Mouse (Mus musculus) urinary bladder, postnatal 10 days (tissue): ENCODE results near the gene Krt10.

Experiments
- DNase-seq: peaks from one replicate; pipeline ENCODE4 v3.0.0; 2022; ENCODE audit warnings: low spot score

Gene Krt10

DNA sequence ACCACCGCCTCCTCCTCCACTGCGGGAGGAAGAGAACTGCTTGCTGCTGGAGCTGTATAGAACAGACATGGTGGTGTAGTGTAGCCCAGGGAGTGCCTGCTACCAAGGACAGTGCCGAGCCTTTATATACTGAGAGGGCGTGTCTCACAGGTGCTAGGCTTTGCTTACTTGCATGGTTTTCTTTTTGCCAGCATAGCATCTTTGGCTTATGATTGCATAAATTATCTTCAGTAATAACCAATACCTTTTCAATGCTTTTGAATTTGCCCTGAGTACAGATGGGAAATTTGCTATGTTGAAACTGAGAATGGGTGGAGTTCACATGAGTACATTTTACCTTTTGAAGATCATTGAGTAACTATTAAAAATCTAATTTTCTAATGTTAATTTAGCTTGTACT lies at the start of gene Krt10:
TSS of gene Krt10 (minus strand) at position 101 of the 400 bp plus-strand sequence.
- no peak for DNase-seq

DNA sequence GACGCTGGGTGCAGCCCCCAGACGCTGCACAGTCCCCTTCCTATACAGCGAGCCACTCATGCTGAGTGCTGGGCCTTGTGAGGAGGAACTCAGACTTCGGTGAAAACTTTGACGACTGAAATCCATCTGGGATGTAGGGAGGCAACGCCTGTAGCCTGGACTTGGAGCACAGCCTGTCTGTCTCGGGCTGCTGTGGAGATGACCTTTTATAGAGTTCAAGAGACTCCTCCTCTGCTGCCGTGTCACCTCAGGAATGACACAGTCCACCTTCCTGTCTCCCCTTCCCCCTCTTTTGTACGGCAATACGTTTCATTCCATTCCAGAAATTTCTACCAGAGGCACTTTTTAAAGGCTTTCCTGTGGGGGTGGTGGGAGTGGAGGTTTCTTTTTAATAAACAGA lies 48.8 kb upstream of the Krt10 start, which contains the start of gene Krt20:
TSS of gene Krt20 (minus strand) at position 179 of the 400 bp plus-strand sequence.
- no peak for DNase-seq

DNA sequence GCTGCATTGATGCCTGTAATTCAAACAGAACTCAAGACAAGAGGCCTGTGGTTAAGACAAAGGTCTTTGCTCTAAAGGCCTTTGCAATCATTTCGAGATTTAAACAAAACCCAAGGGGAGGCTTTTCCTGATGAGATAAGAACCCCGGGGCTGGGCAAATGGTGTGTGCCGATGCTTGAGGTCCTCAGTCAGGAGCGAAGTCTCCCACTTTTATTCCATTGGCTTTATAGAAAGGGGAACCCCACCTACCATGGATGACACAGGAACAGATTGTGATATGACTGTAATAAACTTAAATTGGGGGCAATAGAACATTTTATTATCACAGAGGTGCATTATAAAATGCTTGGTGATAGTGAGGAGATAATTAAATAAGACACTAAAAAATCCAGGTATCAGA lies 47.5 kb upstream of the Krt10 start:
- DNase-seq, result no peak

GRCm38 (mm10) chr11:99430670-99431069 lies 41.5 kb upstream of the Krt10 start:
- DNase-seq, result no peak

- no peak for DNase-seq
These were observed 33.0 kb upstream of the Krt10 start, which contains the start of gene Krt12 for GRCm38 (mm10) chr11:99422159-99422558. Krt12 (minus strand) TSS chr11:99422259.

DNA sequence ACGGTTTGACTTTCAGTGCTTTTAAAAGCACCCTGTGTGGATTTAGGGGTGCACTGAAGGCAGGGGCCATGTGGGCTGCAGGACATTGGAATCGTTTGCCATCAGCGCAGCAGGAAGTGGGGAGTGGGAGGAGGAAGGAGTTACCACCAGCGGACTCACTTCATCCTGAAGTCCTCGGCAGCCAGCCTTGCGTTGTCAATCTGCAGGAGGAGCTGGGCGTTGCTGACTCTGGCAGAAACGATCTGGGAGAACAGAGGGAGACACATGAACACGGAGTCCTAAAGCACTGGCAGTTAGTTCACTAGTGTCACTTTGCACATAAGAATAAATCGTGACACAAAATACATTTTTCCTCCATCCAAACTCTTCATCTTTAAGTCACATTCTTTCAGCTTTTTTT lies 31.4 kb upstream of the Krt10 start:
- no peak for DNase-seq

DNA sequence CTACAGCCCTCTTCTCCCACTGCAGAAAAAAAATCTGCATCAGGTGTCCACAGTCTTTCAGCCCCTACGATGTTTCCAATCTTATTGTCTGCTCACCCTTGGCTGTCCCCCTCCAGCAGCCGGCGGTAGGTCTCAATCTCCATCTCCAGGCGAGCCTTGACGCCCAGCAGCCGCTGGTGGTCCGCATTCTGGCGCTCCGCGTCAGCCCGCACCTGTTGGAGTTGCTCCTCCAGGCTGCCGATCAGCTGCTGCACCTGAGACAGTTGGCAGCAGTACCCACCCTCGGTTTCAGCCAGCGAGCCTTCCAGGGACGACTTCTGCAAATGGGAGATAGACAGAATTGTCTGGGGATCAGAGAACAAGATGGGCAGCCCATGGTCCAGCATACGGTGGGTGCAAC lies 28.7 kb upstream of the Krt10 start:
- no peak for DNase-seq

GRCm38 (mm10) chr11:99416902-99417301 lies 27.7 kb upstream of the Krt10 start:
- no peak for DNase-seq

GRCm38 (mm10) chr11:99414463-99415147 lies 25.4 kb upstream of the Krt10 start:
- no peak for DNase-seq

GRCm38 (mm10) chr11:99413247-99413646 lies 24.1 kb upstream of the Krt10 start:
- no peak for DNase-seq

DNA sequence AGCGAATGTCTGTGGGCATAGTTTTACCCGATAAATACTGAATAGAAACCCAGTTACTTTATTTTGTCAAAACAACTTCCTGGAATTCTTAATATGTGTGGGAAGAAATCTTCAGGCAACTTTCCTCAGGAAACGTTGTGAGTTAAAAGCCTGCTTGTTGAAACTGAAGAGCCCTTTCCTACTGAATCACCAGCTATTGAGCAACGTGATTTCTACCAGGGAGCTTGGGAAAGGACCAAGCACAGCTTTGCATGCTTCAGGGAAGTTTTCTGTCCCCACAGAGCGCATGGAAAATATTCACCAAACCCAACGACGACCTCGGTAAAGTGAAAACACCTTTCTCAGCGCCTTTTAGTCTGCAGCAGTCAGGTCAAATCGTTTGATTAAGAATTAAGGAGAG lies 17.0 kb upstream of the Krt10 start:
- DNase-seq, result no peak

- DNase-seq, result no peak
These were observed 10.9 kb upstream of the Krt10 start for GRCm38 (mm10) chr11:99399956-99400549.

DNA sequence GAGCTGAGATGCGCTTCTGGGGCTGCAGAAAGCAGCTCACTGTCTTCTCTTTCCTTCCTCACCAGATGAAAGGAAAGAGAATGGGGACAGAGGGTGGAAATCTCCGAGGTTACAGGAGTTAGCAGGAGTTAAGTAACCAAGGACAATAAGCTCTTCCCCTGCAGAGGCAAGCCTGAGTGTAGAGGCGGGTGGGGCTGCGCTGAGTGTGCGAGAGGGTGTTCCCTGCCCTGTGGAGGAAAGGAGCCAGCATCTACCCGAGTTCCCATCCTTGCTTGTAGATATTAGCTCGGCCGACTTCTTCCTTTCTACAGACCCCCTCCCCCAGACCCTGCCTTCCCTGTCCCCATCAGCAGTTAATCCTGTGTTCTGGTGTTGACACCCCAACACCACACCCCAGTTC lies 9.7 kb upstream of the Krt10 start:
- DNase-seq, result no peak

- no peak for DNase-seq
These were observed 8.9 kb upstream of the Krt10 start for GRCm38 (mm10) chr11:99398084-99398483.

DNA sequence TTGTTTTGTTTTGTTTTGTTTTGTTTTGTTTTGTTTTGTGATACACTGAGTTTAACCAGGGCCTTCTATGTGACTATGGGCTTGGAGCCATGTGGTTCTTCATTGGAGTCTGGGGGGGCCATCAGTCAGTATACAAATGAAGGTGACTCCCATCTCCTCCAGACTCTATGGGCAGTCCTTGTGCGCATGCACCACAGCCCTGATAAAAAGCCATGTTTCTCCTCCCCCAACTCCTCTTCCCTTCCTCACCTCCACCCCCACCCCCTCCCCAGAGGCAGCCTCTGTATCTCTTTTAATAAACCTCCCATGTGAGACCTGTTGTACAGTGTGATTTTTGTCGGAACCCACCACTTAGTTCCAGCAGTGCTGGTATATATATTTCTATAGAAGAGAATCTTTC lies 7.5 kb upstream of the Krt10 start:
- DNase-seq, result no peak

DNA sequence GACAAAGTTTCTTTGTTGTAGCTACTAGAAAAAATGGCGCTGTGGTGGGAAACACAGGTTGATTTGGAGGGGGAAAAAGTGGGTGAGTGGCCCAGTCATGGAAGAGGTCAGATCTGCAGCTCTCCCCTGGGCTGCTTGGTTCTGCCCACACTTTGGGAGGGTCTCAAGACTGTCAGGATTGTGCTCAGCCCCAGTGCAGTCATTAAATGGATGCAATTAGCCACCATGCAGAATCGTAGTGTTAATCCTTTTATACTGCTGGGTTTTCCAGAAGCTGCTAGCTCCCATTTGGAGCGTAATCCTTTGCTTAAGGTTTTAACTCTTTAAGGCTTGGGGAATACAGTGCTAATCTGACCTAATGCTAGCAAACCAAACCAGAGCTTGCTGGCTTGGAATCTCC lies 6.9 kb upstream of the Krt10 start:
- DNase-seq, result no peak

DNA sequence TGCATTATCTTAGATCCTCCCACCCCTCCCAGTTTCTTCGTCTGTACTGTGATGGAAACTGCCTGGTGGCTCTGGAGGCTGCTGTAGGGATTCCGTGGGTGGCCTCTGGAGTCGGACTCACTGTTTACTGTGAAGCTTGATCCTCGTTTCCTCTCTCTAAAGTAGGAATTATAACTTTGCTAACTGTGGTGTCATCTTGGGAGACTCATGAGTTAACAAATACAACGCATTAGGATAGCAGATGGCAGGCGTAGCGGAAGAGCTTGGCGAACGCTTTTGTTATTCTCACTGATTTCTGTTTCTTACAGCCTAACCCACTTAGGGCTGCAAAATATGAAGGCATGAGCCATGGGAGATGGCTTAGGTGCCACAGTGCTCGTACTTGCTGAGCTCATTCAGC lies 3.3 kb upstream of the Krt10 start:
- DNase-seq, result no peak

GRCm38 (mm10) chr11:99391375-99391774 lies 2.2 kb upstream of the Krt10 start:
- no peak for DNase-seq

- no peak for DNase-seq
These were observed 1.7 kb upstream of the Krt10 start for GRCm38 (mm10) chr11:99390866-99391265.

GRCm38 (mm10) chr11:99388661-99389060 lies 503 bp downstream of the Krt10 start:
- DNase-seq, result no peak

DNA sequence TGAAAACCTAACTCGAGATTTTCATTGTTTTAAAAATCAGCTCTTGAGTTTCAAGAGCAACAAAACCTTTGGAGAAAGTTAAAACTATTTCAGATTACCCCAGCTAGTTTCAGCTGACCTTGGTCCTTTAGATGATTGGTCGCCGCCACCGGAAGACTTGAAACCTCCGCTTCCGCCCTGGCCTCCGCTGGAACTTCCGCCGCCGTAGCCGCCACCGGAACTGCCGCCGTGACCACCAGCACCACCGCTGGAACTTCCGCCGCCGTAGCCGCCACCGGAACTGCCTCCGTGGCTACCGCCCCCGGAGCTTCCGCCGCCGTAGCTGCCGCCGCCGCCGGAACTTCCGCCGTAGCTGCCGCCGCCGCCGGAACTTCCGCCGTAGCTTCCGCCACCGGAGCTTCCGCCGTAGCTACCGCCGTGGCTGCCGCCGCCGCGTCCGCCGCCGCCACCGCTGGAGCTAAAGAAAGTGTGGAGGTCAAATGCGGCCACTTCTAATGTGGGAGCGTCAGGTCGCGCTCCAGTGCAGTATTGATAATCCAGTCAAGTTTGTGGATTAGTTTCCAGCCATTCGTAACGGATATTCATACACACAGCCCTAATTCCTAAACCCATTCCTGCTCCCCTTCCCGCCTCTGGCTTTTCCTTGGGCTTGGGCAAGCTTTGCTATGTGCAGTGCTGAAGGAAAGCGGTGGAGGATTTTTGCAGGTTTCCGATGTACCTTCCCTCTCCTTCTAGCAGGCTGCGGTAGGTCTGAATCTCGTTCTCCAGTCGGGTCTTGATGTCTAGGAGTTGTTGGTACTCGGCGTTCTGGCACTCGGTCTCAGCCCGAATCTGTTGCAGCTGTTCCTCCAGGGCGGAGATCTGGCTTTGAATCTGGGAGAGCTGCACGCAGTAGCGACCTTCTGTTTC lies 3.1 kb downstream of the Krt10 start:
- peak; percentile 61 for DNase-seq

- peak; percentile 33 for DNase-seq
These were observed 9.6 kb downstream of the Krt10 start for GRCm38 (mm10) chr11:99379568-99379967.

GRCm38 (mm10) chr11:99374803-99375202 lies 14.4 kb downstream of the Krt10 start, which contains the start of gene Krt28:
Krt28 (minus strand) TSS chr11:99374903.
- DNase-seq, result no peak
